Mouse (Mus musculus) Patski (cell line): ENCODE data around the gene B020004J07Rik. TPM values are rescaled to one million over a fixed set of nuclear protein-coding genes. Genes with fewer than 3 reads are reported as not detected.
"Not testable (repeated sequence)": the region's sequence is repeated elsewhere in the genome, so short reads cannot be mapped to it uniquely, and the experiment has no call there.

ENCODE experiments used
- ATAC-seq: fragments of 100-300 bp; one replicate; pipeline ENCODE4 v1.8.0; 2021
- CTCF ChIA-PET: fragments of 350-600 bp; sonication (Branson Sonifier 250); formaldehyde crosslinking; loops from one replicate; lab custom pipeline; 2022; ENCODE audit warnings: inconsistent platforms; lab: Charles Lee
- POLR2A ChIA-PET: fragments of 350-600 bp; sonication (Branson Sonifier 250); formaldehyde crosslinking; loops from one replicate; lab custom pipeline; 2022; ENCODE audit warnings: antibody characterized with exemption, inconsistent platforms; lab: Charles Lee
- DNase-seq: peaks from one replicate; pipeline ENCODE4 v3.0.0-alpha.2; 2011; ENCODE audit warnings: low read depth, low spot score
- H3K27me3 ChIP-seq: fragments of 371-371 bp; one replicate; pipeline ENCODE4 v1.5.1; 2021
- CTCF ChIP-seq: fragments of 100-300 bp; IDR thresholded peaks from one replicate; pipeline ENCODE4 v1.5.1; 2021
- in situ Hi-C: fragments of 300-500 bp; cut with MboI; formaldehyde crosslinking; loops from 3 replicates; pipeline ENCODE4 v1.11.1; 2018; ENCODE audit warnings: low pct_unique_long_range_greater_than_20kb, mixed read lengths
- polyA plus RNA-seq: library from polyadenylated mRNA; unstranded; gene quantifications from one replicate; pipeline ENCODE4 v1.2.3, GENCODE M21; 2021

Gene B020004J07Rik
- not detected for polyA plus RNA-seq

- DNase-seq, H3K27me3 ChIP-seq, in situ Hi-C loops, CTCF ChIA-PET, ATAC-seq, POLR2A ChIA-PET: not testable (repeated sequence)
Measured at GRCm38 (mm10) chr4:101843923-101844322, at the start of gene B020004J07Rik. Gene B020004J07Rik (minus strand): TSS chr4:101844023.

GRCm38 (mm10) chr4:101889377-101889776 is 45.6 kb upstream of the B020004J07Rik start:
- in situ Hi-C loops, result no loop called here
- DNase-seq, result no peak
- POLR2A ChIA-PET, result no interaction called here
- CTCF ChIA-PET, result interaction anchor here (0.6 kb wide), 1 partner anchor 104 kb away, joined by 3 read pairs; no protein-coding TSS in a partner anchor
- no peak for ATAC-seq
- H3K27me3 ChIP-seq, result no peaks in the 10 kb centered on the region
- no peak for TF ChIP-seq CTCF

GRCm38 (mm10) chr4:101883641-101884040 is 39.8 kb upstream of the B020004J07Rik start:
- CTCF ChIA-PET, result no interaction called here
- ATAC-seq (no peak), DNase-seq (no peak)
- TF ChIP-seq CTCF, result no peak
- no peaks in the 10 kb centered on the region for H3K27me3 ChIP-seq
- in situ Hi-C loops, result no loop called here
- POLR2A ChIA-PET, result no interaction called here

- ATAC-seq, DNase-seq, in situ Hi-C loops, POLR2A ChIA-PET, H3K27me3 ChIP-seq: not testable (repeated sequence)
- CTCF ChIA-PET, result interaction anchor here (1.8 kb wide), 1 partner anchor 14 kb away, joined by 5 read pairs; no protein-coding TSS in a partner anchor
Measured at GRCm38 (mm10) chr4:101875687-101876086, 31.9 kb upstream of the B020004J07Rik start.

GRCm38 (mm10) chr4:101872031-101872430 is 28.2 kb upstream of the B020004J07Rik start:
- DNase-seq, in situ Hi-C loops, CTCF ChIA-PET, POLR2A ChIA-PET, ATAC-seq, H3K27me3 ChIP-seq: not testable (repeated sequence)

- ChIA-PET POLR2A (no interaction called here), CTCF (interaction anchor here (1.1 to 1.2 kb wide), 2 partner anchors 13 to 133 kb away, joined by 3 to 5 read pairs; no protein-coding TSS in a partner anchor)
- no peaks in the 10 kb centered on the region for H3K27me3 ChIP-seq
- no peak for ATAC-seq
- TF ChIP-seq CTCF, result no peak
- DNase-seq, result no peak
- in situ Hi-C loops, result no loop called here
Measured at GRCm38 (mm10) chr4:101862289-101862688, 18.5 kb upstream of the B020004J07Rik start.

- DNase-seq, result peak; percentile 12
- H3K27me3 ChIP-seq, result no peaks in the 10 kb centered on the region
- POLR2A ChIA-PET, result no interaction called here
- no peak for ATAC-seq
- CTCF ChIA-PET, result interaction anchor here (0.9 to 1.2 kb wide), 2 partner anchors 14 to 19 kb away, joined by 3 to 5 read pairs; no protein-coding TSS in a partner anchor
- peak; percentile 58 for TF ChIP-seq CTCF
- in situ Hi-C loops, result no loop called here
Measured at GRCm38 (mm10) chr4:101860873-101861272, 17.1 kb upstream of the B020004J07Rik start.

GRCm38 (mm10) chr4:101850908-101851307 is 7.1 kb upstream of the B020004J07Rik start:
- CTCF ChIA-PET, result no interaction called here
- peak; percentile 9 for TF ChIP-seq CTCF
- in situ Hi-C loops, result no loop called here
- no peaks in the 10 kb centered on the region for H3K27me3 ChIP-seq
- no peak for ATAC-seq
- no peak for DNase-seq
- POLR2A ChIA-PET, result no interaction called here

Other genes starting within 250 kb of the B020004J07Rik start
- 66.2 TPM for gene Leprot, start 196.3 kb downstream of the B020004J07Rik start, polyA plus RNA-seq
- 1.5 TPM for gene Lepr, start 126.6 kb downstream of the B020004J07Rik start, polyA plus RNA-seq
- gene C130073F10Rik, start 49.8 kb upstream of the B020004J07Rik start, polyA plus RNA-seq, result not detected
- gene Gm12800, start 65.1 kb upstream of the B020004J07Rik start, polyA plus RNA-seq, result not detected
- not detected for gene Gm12794, start 96.4 kb upstream of the B020004J07Rik start, polyA plus RNA-seq
- not detected for gene Gm12790, start 137.0 kb upstream of the B020004J07Rik start, polyA plus RNA-seq
- gene Gm12789, start 142.6 kb upstream of the B020004J07Rik start, polyA plus RNA-seq, result not detected
- gene Pde4b, start 243.5 kb upstream of the B020004J07Rik start, polyA plus RNA-seq, result 2.5 TPM